Mouse (Mus musculus) neural tube, embryonic 13.5 days (tissue): ENCODE results near the gene Arhgap45. TPM values are rescaled to one million over a fixed set of nuclear protein-coding genes. Genes with fewer than 3 reads are reported as not detected.
"Not testable (repeated sequence)": the region's sequence is repeated elsewhere in the genome, so short reads cannot be mapped to it uniquely, and the experiment has no call there.

Experiments used
- ATAC-seq: fragments of 200-750 bp; cut with Nextera tagmentation; 2 replicates; pipeline ENCODE4 v1.8.0; 2017; ENCODE audit warnings: low read depth, mild to moderate bottlenecking, moderate TSS enrichment, moderate library complexity
- H3K27ac ChIP-seq: fragments of 300-500 bp; sonication (generic); replicated peaks from 2 replicates; pipeline ENCODE4 v1.5.1; 2015; ENCODE audit warnings: moderate library complexity, mild to moderate bottlenecking, inconsistent platforms
- H3K27me3 ChIP-seq: fragments of 300-500 bp; sonication (generic); 2 replicates; pipeline ENCODE4 v1.6.1; 2015; ENCODE audit warnings: mild to moderate bottlenecking, inconsistent platforms
- H3K36me3 ChIP-seq: fragments of 300-500 bp; sonication (generic); 2 replicates; pipeline ENCODE4 v1.6.1; 2015; ENCODE audit warnings: mild to moderate bottlenecking, inconsistent platforms
- H3K4me1 ChIP-seq: fragments of 300-500 bp; sonication (generic); replicated peaks from 2 replicates; pipeline ENCODE4 v1.6.1; 2015; ENCODE audit warnings: inconsistent platforms
- H3K4me2 ChIP-seq: fragments of 300-500 bp; sonication (generic); 2 replicates; pipeline ENCODE4 v1.6.1; 2015; ENCODE audit warnings: inconsistent platforms, mild to moderate bottlenecking, moderate library complexity
- H3K4me3 ChIP-seq: fragments of 300-500 bp; sonication (generic); 2 replicates; pipeline ENCODE4 v1.5.1; 2015; ENCODE audit warnings: mild to moderate bottlenecking, inconsistent platforms
- H3K9ac ChIP-seq: fragments of 300-500 bp; sonication (generic); 2 replicates; pipeline ENCODE4 v1.6.1; 2015; ENCODE audit warnings: moderate library complexity, mild to moderate bottlenecking, inconsistent platforms
- H3K9me3 ChIP-seq: fragments of 300-500 bp; sonication (generic); 2 replicates; pipeline ENCODE4 v1.6.1; 2016; ENCODE audit warnings: inconsistent platforms
- WGBS: fragments of 180-500 bp; shearing (Covaris S2); methylation state at CpG from one replicate; pipeline ENCODE4 v1.1.7; 2015; 5-methylcytosine and 5-hydroxymethylcytosine counted together
- polyA plus RNA-seq: library from polyadenylated mRNA; unstranded; fragments of >200 nt; fragmentation: Nextera tagmentation; extraction: Ambion mirVana; gene quantifications from 2 replicates; pipeline ENCODE4 v1.2.1, GENCODE M21; 2015

Gene Arhgap45
- polyA plus RNA-seq, 1 experiment from 2014 or later: 2.4 TPM

DNA sequence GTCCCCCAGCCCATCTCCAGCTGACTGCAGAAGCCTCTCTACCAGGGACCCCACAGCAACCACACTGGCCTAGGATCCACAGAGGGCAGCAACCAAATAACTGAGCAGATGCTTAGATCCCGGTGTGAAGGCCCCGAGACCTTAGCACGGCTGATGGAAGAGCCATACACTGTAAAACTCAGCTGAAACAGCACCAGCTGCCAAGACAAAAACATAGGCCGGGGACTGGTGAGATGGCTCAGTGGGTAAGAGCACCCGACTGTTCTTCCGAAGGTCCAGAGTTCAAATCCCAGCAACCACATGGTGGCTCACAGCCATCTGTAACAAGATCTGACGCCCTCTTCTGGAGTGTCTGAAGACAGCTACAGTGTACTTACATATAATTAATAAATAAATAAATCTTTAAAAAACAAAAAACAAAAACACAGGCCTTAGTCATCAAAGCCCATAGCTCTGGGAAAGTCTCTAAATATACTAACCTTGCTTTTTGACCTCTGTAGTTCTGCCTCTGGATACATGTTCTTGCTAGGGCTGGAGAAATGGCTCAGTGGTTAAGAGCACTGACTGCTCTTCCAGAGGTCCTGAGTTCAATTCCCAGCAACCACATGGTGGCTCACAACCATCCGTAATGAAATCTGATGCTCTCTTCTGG is 25.1 kb downstream of the Arhgap45 start:
- H3K36me3 ChIP-seq: peaks cover 17% of the 10 kb centered on the region
- H3K27ac ChIP-seq, H3K27me3 ChIP-seq, H3K9me3 ChIP-seq, ATAC-seq, H3K4me2 ChIP-seq, H3K4me3 ChIP-seq, H3K9ac ChIP-seq: not testable (repeated sequence)
- WGBS: 87% methylated on average over 8 of the region's 8 CpGs
- peaks cover 26% of the 10 kb centered on the region for H3K4me1 ChIP-seq

GRCm38 (mm10) chr10:80044087-80044486 is 27.6 kb downstream of the Arhgap45 start:
- Histone ChIP-seq H3K27ac (peak overlapping the region; percentile 53; the same call in 1 of the 2 replicates), H3K4me1 (peaks cover 19% of the 10 kb centered on the region), H3K4me2 (no peak overlapping the region), H3K27me3 (no peaks in the 10 kb centered on the region), H3K9ac (peak overlapping the region; percentile 43), H3K9me3 (no peaks in the 10 kb centered on the region), H3K36me3 (no peaks in the 10 kb centered on the region), H3K4me3 (no peak overlapping the region)
- ATAC-seq: no peak
- 14% methylated on average over 4 of the region's 4 CpGs for whole genome bisulfite sequencing

GRCm38 (mm10) chr10:80045364-80045763 is 28.9 kb downstream of the Arhgap45 start:
- 75% methylated on average over 4 of the region's 4 CpGs for WGBS
- not testable (repeated sequence) for H3K9ac ChIP-seq, H3K27ac ChIP-seq, H3K27me3 ChIP-seq, H3K4me3 ChIP-seq, H3K36me3 ChIP-seq, ATAC-seq, H3K9me3 ChIP-seq, H3K4me2 ChIP-seq
- peaks cover 18% of the 10 kb centered on the region; the same call in 1 of the 2 replicates for H3K4me1 ChIP-seq

DNA sequence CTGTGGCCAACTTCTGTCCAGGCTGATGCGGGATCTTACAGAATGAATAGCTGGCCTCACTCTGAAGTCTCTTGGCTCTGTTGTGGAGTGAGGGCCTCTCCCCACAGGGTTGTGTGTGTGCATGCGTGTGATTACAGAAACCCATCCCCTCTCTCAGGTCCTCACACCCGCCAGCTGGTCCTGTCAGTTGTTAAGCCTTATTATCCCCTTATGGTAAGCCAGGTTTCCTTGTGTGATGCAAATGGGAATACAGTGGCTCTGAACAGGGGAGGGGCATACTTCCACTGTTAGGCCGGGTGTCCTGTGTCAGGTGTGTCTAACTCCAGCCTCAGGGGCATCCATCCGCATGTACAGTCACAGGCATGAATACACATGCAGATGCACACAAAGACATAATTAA is 29.3 kb downstream of the Arhgap45 start:
- no peak overlapping the region for H3K9ac ChIP-seq
- no peaks in the 10 kb centered on the region for H3K27me3 ChIP-seq
- no peaks in the 10 kb centered on the region for H3K9me3 ChIP-seq
- 73% methylated on average over 5 of the region's 5 CpGs for WGBS
- no peaks in the 10 kb centered on the region for H3K36me3 ChIP-seq
- peaks cover 18% of the 10 kb centered on the region; the same call in 1 of the 2 replicates for H3K4me1 ChIP-seq
- no peak overlapping the region for H3K27ac ChIP-seq
- no peak for ATAC-seq
- no peak overlapping the region for H3K4me2 ChIP-seq
- no peak overlapping the region for H3K4me3 ChIP-seq

DNA sequence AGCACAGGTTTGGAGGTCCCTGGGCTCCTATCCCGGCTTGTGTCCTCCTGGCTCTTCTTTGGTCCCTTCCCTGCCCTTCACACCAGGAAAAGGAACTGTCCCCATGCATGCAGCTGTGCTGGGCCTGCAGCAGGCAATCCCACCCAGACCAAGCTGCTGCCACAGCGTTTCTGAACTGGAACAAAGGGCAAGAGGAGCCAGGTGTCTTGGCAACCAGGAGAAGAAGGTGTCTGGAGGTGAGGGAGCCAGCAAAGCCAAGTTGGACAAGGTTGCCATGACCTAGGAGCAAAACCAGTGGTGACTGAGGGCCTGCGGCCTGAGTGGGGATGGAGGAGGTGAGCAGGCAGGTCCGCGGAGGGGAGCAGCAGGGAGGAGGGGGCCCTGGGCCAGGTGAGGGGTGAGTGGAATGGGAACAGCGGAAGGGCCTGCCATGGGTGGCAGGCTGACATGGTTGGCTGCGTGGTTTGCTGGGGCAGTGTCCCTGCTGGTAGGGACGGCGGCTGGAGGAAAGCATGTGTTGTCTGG is 30.6 kb downstream of the Arhgap45 start, which contains the start of gene Gpx4:
Gene Gpx4, plus strand, starts transcription at position 126 of the 525 bp plus-strand sequence.
- no peaks in the 10 kb centered on the region for H3K9me3 ChIP-seq
- no peak within 1 kb of the TSS for H3K4me2 ChIP-seq
- ATAC-seq: no peak
- no peaks in the 10 kb centered on the region for H3K36me3 ChIP-seq
- no peak within 1 kb of the TSS; the same call in 1 of the 2 replicates for H3K9ac ChIP-seq
- H3K27ac ChIP-seq: peak within 1 kb of the TSS; percentile 42; the same call in 1 of the 2 replicates
- H3K4me3 ChIP-seq: no peak within 1 kb of the TSS
- H3K4me1 ChIP-seq: peaks cover 18% of the 10 kb centered on the region; the same call in 1 of the 2 replicates
- H3K27me3 ChIP-seq: no peaks in the 10 kb centered on the region
- 33% methylated on average over 9 of the region's 9 CpGs for WGBS

- Histone ChIP-seq H3K4me3 (no peak overlapping the region), H3K9me3 (no peaks in the 10 kb centered on the region), H3K9ac (no peak overlapping the region), H3K4me1 (peaks cover 22% of the 10 kb centered on the region; the same call in 1 of the 2 replicates), H3K27me3 (no peaks in the 10 kb centered on the region), H3K27ac (peak overlapping the region; percentile 42; the same call in 1 of the 2 replicates), H3K4me2 (no peak overlapping the region), H3K36me3 (no peaks in the 10 kb centered on the region)
- WGBS: 7% methylated on average over 5 of the region's 5 CpGs
- no peak for ATAC-seq
Observed at GRCm38 (mm10) chr10:80048396-80048795, 31.9 kb downstream of the Arhgap45 start.

DNA sequence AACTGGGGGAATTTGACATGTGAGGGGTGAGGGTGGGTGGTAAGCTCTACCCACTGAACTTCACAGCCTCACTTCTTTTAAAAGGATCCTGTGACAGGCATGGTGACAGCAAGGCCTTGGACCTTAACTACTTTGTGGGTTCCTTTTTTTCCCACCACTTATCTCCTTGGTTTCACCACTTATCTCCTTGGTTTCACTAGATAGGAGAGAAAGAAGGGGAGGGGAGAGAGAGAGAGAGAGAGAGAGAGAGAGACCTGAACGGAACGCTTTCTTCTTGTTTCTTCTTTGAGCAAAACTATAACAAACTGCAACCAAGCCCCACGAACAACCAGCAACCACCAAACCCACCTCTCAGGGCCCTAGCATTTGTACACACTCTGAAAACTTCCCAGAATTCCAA is 32.4 kb downstream of the Arhgap45 start:
- ATAC-seq: no peak
- 58% methylated on average over 3 of the region's 3 CpGs for WGBS

GRCm38 (mm10) chr10:80050244-80050643 is 33.8 kb downstream of the Arhgap45 start:
- Histone ChIP-seq H3K9me3 (no peaks in the 10 kb centered on the region), H3K27ac (no peak overlapping the region), H3K36me3 (no peaks in the 10 kb centered on the region), H3K4me1 (peaks cover 25% of the 10 kb centered on the region), H3K27me3 (no peaks in the 10 kb centered on the region), H3K9ac (peak overlapping the region; percentile 38; the same call in 1 of the 2 replicates), H3K4me2 (no peak overlapping the region), H3K4me3 (no peak overlapping the region)
- 18% methylated on average over 6 of the region's 6 CpGs for WGBS
- no peak for ATAC-seq

More for the DNA sequence above, 32.4 kb downstream of the Arhgap45 start:
- no peak overlapping the region for H3K9ac ChIP-seq
- 0 out of 2 replicates have a peak overlapping the region, but pooled peaks have one; percentile 38 for H3K27ac ChIP-seq
- H3K9me3 ChIP-seq: no peaks in the 10 kb centered on the region
- H3K4me3 ChIP-seq: no peak overlapping the region
- H3K27me3 ChIP-seq: no peaks in the 10 kb centered on the region
- peaks cover 21% of the 10 kb centered on the region; the same call in 1 of the 2 replicates for H3K4me1 ChIP-seq
- no peak overlapping the region for H3K4me2 ChIP-seq
- no peaks in the 10 kb centered on the region for H3K36me3 ChIP-seq

GRCm38 (mm10) chr10:80050885-80051617 is 34.6 kb downstream of the Arhgap45 start:
- Histone ChIP-seq H3K4me2 (no peak overlapping the region), H3K27me3 (no peaks in the 10 kb centered on the region), H3K4me1 (peaks cover 33% of the 10 kb centered on the region), H3K27ac (peak overlapping the region; percentile 46), H3K36me3 (0 out of 2 replicates have a peak, but pooled peaks cover 6% of the 10 kb centered on the region), H3K9me3 (no peaks in the 10 kb centered on the region), H3K4me3 (no peak overlapping the region), H3K9ac (peak overlapping the region; percentile 38; the same call in 1 of the 2 replicates)
- ATAC-seq: no peak
- WGBS: 16% methylated on average over 15 of the region's 15 CpGs

DNA sequence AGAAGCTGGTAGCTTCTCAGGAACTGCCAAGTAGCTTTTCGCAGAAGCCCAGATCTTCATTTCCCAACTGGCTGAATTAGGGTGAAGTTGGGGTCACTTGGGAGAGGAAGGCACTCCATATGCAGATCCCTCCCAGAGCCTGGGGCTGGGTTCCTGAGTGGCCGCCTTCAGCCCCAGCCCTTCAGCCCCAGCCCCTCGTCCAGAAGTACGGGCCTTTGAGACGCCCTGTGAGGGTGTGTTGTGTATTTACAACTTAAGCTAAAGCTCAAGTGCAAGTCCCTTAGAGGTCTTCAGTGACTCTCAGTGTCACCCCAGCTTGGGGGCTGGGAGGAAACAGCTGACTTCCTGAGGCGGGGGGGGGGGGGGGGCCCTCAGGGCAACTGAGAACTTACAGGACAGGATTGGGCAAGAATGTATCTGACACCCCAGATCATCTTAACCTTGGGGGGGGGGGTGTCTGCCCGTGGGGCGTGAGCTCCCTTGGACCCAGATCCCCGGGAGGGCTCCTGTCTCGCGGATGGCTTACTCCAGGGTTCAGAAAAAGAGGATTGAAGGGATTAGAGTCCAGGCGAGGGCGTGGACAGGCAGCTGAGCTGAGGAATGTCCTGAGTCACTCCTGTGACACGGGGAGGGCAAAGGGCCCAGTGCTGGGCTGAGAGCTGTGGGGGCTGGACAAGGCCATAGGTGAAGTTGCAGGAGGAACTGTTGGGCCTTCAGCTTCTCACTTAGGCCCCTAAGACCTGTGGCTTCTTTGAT is 35.3 kb downstream of the Arhgap45 start:
- Histone ChIP-seq H3K4me3 (no peak overlapping the region), H3K27ac (peak overlapping the region; percentile 46), H3K9me3 (no peaks in the 10 kb centered on the region), H3K4me2 (no peak overlapping the region), H3K9ac (no peak overlapping the region), H3K4me1 (peaks cover 38% of the 10 kb centered on the region), H3K27me3 (no peaks in the 10 kb centered on the region), H3K36me3 (peaks cover 13% of the 10 kb centered on the region)
- ATAC-seq: no peak
- 30% methylated on average over 14 of the region's 14 CpGs for WGBS

GRCm38 (mm10) chr10:80052374-80052764 is 35.9 kb downstream of the Arhgap45 start:
- peaks cover 19% of the 10 kb centered on the region for H3K36me3 ChIP-seq
- H3K9me3 ChIP-seq: no peaks in the 10 kb centered on the region
- no peak overlapping the region; the same call in 1 of the 2 replicates for H3K4me2 ChIP-seq
- H3K4me1 ChIP-seq: peaks cover 38% of the 10 kb centered on the region
- no peak overlapping the region for H3K4me3 ChIP-seq
- 0 out of 2 replicates have a peak overlapping the region, but pooled peaks have one; percentile 46 for H3K27ac ChIP-seq
- no peak for ATAC-seq
- no peak overlapping the region for H3K9ac ChIP-seq
- no peaks in the 10 kb centered on the region for H3K27me3 ChIP-seq
- WGBS: 84% methylated on average over 5 of the region's 5 CpGs
